Mouse (Mus musculus) hindbrain, embryonic 14.5 days (tissue): ENCODE results near the gene Sh3glb2. TPM values are rescaled to one million over a fixed set of nuclear protein-coding genes. Genes with fewer than 3 reads are reported as not detected.

Source experiments
- ATAC-seq: fragments of 200-750 bp; cut with Nextera tagmentation; 2 replicates; pipeline ENCODE4 v1.8.0; 2017; ENCODE audit warnings: moderate number of reproducible peaks, mild to moderate bottlenecking, moderate TSS enrichment, moderate library complexity; ENCODE audit not compliant: low FRiP score
- DNase-seq: peaks from one replicate; pipeline ENCODE4 v3.0.0-alpha.2; 2015; ENCODE audit warnings: low spot score
- H3K27ac ChIP-seq: fragments of 300-500 bp; sonication (generic); 2 replicates; pipeline ENCODE4 v1.5.1; 2014; ENCODE audit warnings: mild to moderate bottlenecking, moderate library complexity
- H3K27me3 ChIP-seq: fragments of 300-500 bp; sonication (generic); 2 replicates; pipeline ENCODE4 v1.6.1; 2014; ENCODE audit warnings: mild to moderate bottlenecking, low read length, mixed read lengths; ENCODE audit not compliant: control insufficient read depth, insufficient read depth
- H3K36me3 ChIP-seq: fragments of 300-500 bp; sonication (generic); replicated peaks from 2 replicates; pipeline ENCODE4 v1.6.1; 2014; ENCODE audit not compliant: control insufficient read depth, insufficient read depth
- H3K4me1 ChIP-seq: fragments of 300-500 bp; sonication (generic); replicated peaks from 2 replicates; pipeline ENCODE4 v1.6.1; 2014; ENCODE audit warnings: antibody characterized with exemption, low read length, mixed read lengths; ENCODE audit not compliant: control insufficient read depth, insufficient read depth
- H3K4me2 ChIP-seq: fragments of 300-500 bp; sonication (generic); replicated peaks from 2 replicates; pipeline ENCODE4 v1.6.1; 2014; ENCODE audit warnings: mild to moderate bottlenecking, moderate library complexity
- H3K4me3 ChIP-seq: fragments of 300-500 bp; sonication (generic); replicated peaks from 2 replicates; pipeline ENCODE4 v1.5.1; 2014; ENCODE audit warnings: mild to moderate bottlenecking, low read length
- H3K9ac ChIP-seq: fragments of 300-500 bp; sonication (generic); 2 replicates; pipeline ENCODE4 v1.6.1; 2014
- H3K9me3 ChIP-seq: fragments of 300-500 bp; sonication (generic); 2 replicates; pipeline ENCODE4 v1.6.1; 2016; ENCODE audit warnings: low read length; ENCODE audit not compliant: control insufficient read depth
- WGBS: fragments of 180-500 bp; shearing (Covaris S2); extraction: QIAGEN DNeasy Blood & Tissue Kit; methylation state at CpG from one replicate; pipeline ENCODE4 v1.1.7; 2014; 5-methylcytosine and 5-hydroxymethylcytosine counted together
- polyA plus RNA-seq: library from polyadenylated mRNA; unstranded; fragments of >200 nt; fragmentation: Nextera tagmentation; extraction: Ambion mirVana; gene quantifications from 2 replicates; pipeline ENCODE4 v1.2.1, GENCODE M21; 2014

The Sh3glb2 gene
- 140 and 143 TPM in 2 replicates for polyA plus RNA-seq

- H3K9ac ChIP-seq = peak within 1 kb of the TSS; percentile 87
- peak; percentile 69 for ATAC-seq
- DNase-seq = peak; percentile 88
- peaks cover 19% of the 10 kb centered on the region for H3K4me1 ChIP-seq
- peak within 1 kb of the TSS; percentile 77 for H3K27ac ChIP-seq
- 2% methylated on average over 65 of the region's 73 CpGs for WGBS
- peak within 1 kb of the TSS; percentile 94 for H3K4me2 ChIP-seq
- no peaks in the 10 kb centered on the region for H3K9me3 ChIP-seq
- H3K27me3 ChIP-seq = no peaks in the 10 kb centered on the region
- peak within 1 kb of the TSS; percentile 62 for H3K4me3 ChIP-seq
- peaks cover 6% of the 10 kb centered on the region for H3K36me3 ChIP-seq
These were observed at the start of gene Sh3glb2 for GRCm38 (mm10) chr2:30358533-30359531. Sh3glb2 (minus strand) TSS chr2:30359337.

- no peak for DNase-seq
- Histone ChIP-seq H3K9ac (no peak overlapping the region), H3K9me3 (no peaks in the 10 kb centered on the region), H3K4me1 (peaks cover 2% of the 10 kb centered on the region; the same call in 1 of the 2 replicates), H3K36me3 (peaks cover 74% of the 10 kb centered on the region), H3K27ac (no peak overlapping the region), H3K27me3 (no peaks in the 10 kb centered on the region), H3K4me3 (no peak overlapping the region), H3K4me2 (no peak overlapping the region)
- 82% methylated on average over 8 of the region's 8 CpGs for WGBS
- no peak for ATAC-seq
These were observed 49.4 kb upstream of the Sh3glb2 start for GRCm38 (mm10) chr2:30408452-30409100.

- H3K9me3 ChIP-seq = no peaks in the 10 kb centered on the region
- H3K4me3 ChIP-seq = no peak overlapping the region
- H3K4me1 ChIP-seq = no peaks in the 10 kb centered on the region
- no peak for ATAC-seq
- H3K27ac ChIP-seq = no peak overlapping the region
- H3K9ac ChIP-seq = no peak overlapping the region
- 96% methylated on average over 10 of the region's 10 CpGs for WGBS
- DNase-seq = no peak
- peaks cover 82% of the 10 kb centered on the region for H3K36me3 ChIP-seq
- H3K4me2 ChIP-seq = no peak overlapping the region
- no peaks in the 10 kb centered on the region for H3K27me3 ChIP-seq
These were observed 48.6 kb upstream of the Sh3glb2 start for GRCm38 (mm10) chr2:30407778-30408177.

- DNase-seq = no peak
- no peaks in the 10 kb centered on the region for H3K27me3 ChIP-seq
- no peaks in the 10 kb centered on the region for H3K4me1 ChIP-seq
These were observed 48.1 kb upstream of the Sh3glb2 start for GRCm38 (mm10) chr2:30407221-30407620.

DNA sequence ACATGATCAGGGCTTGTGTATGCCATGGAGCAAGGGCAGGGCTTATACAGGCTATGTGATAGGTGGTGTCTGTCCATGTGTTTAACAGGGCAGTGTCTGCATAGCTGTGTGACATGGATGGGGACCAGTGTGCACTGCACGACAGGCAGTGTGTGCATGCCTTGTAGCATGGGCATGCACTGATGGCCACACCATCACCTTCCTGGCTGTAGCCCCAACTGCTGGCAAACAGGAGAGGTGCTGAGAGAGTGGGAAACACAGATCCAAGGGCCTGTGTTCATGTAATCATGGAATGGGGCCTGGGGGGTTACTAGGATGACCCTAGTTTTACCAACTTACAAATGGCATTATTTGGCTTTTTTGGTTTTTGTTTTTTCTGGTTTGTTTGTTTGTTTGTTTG lies 44.7 kb upstream of the Sh3glb2 start:
- no peaks in the 10 kb centered on the region for H3K27me3 ChIP-seq
- no peak overlapping the region for H3K9ac ChIP-seq
- peaks cover 82% of the 10 kb centered on the region for H3K36me3 ChIP-seq
- no peaks in the 10 kb centered on the region for H3K9me3 ChIP-seq
- no peak overlapping the region for H3K4me3 ChIP-seq
- no peak for ATAC-seq
- DNase-seq = no peak
- WGBS = 95% methylated on average over 1 of the region's 1 CpGs
- H3K27ac ChIP-seq = no peak overlapping the region
- H3K4me2 ChIP-seq = no peak overlapping the region
- no peaks in the 10 kb centered on the region; the same call in 1 of the 2 replicates for H3K4me1 ChIP-seq

More at GRCm38 (mm10) chr2:30407221-30407620, 48.1 kb upstream of the Sh3glb2 start:
- H3K27ac ChIP-seq = no peak overlapping the region
- no peak for ATAC-seq
- H3K4me3 ChIP-seq = no peak overlapping the region
- WGBS = 88% methylated on average over 2 of the region's 2 CpGs
- H3K4me2 ChIP-seq = no peak overlapping the region
- no peak overlapping the region for H3K9ac ChIP-seq
- H3K36me3 ChIP-seq = peaks cover 87% of the 10 kb centered on the region
- H3K9me3 ChIP-seq = no peaks in the 10 kb centered on the region

DNA sequence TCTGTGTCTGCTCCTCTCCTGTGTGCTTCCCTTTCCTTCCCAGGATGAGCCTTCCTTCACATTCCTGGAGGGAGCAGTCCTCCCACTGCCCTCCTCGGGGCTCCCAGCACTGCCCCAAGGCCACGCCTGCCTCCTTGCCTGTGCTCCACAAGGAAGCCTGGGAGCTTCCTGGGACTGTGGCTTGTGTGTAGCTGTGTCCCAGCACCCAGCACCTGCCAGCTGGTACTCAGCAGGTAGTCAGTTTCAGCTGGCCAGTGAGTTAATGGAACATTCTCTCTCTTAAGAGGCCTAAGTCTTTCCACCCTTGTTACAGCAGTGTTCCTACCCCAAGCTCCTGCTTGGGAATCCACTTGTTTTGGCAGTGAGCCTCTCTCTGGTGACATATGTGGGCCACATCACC lies 43.7 kb upstream of the Sh3glb2 start:
- no peaks in the 10 kb centered on the region for H3K9me3 ChIP-seq
- H3K9ac ChIP-seq = no peak overlapping the region
- no peaks in the 10 kb centered on the region for H3K27me3 ChIP-seq
- ATAC-seq (no peak), DNase-seq (no peak)
- WGBS = 68% methylated on average over 2 of the region's 2 CpGs
- H3K4me3 ChIP-seq = no peak overlapping the region
- no peaks in the 10 kb centered on the region; the same call in 1 of the 2 replicates for H3K4me1 ChIP-seq
- H3K36me3 ChIP-seq = peaks cover 80% of the 10 kb centered on the region
- no peak overlapping the region for H3K27ac ChIP-seq
- H3K4me2 ChIP-seq = no peak overlapping the region

GRCm38 (mm10) chr2:30402351-30402826 lies 43.3 kb upstream of the Sh3glb2 start:
- Histone ChIP-seq H3K9me3 (no peaks in the 10 kb centered on the region), H3K4me2 (no peak overlapping the region), H3K27ac (no peak overlapping the region), H3K4me3 (no peak overlapping the region), H3K36me3 (peaks cover 80% of the 10 kb centered on the region), H3K4me1 (no peaks in the 10 kb centered on the region; the same call in 1 of the 2 replicates), H3K9ac (no peak overlapping the region), H3K27me3 (no peaks in the 10 kb centered on the region)
- DNase-seq = no peak
- no peak for ATAC-seq
- WGBS = 92% methylated on average over 9 of the region's 9 CpGs

DNA sequence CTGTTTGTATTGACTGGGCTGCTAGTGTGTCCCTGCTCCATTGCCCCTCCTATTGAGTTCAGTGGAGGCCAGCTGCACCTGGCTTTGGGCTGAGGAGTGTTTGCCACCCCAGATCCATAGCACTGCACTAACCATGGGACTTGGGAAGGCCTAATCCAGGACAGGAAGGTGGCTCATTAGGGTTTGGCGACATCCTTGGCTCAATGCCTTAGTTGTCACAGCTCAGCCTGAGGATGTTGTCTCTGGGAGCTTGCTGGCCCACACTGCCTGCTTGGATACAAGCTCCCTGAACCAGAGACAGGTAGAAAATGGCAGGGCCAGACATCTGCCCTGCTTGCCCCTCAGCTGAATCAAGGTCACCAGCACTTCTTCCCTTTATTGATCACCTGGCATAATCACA lies 42.4 kb upstream of the Sh3glb2 start:
- peaks cover 80% of the 10 kb centered on the region for H3K36me3 ChIP-seq
- ATAC-seq (no peak), DNase-seq (no peak)
- no peaks in the 10 kb centered on the region for H3K9me3 ChIP-seq
- no peaks in the 10 kb centered on the region; the same call in 1 of the 2 replicates for H3K4me1 ChIP-seq
- H3K4me3 ChIP-seq = no peak overlapping the region
- no peak overlapping the region for H3K9ac ChIP-seq
- H3K27me3 ChIP-seq = no peaks in the 10 kb centered on the region
- H3K27ac ChIP-seq = no peak overlapping the region
- H3K4me2 ChIP-seq = no peak overlapping the region
- WGBS = 73% methylated on average over 1 of the region's 1 CpGs
